Mouse (Mus musculus) lung, postnatal 4 days (tissue): Measurements from ENCODE around the gene Vash2.
"Not testable (repeated sequence)": the region's sequence is repeated elsewhere in the genome, so short reads cannot be mapped to it uniquely, and the experiment has no call there.

Experiments used
- DNase-seq, 2 experiments: peaks; one replicate each; pipeline ENCODE4 v3.0.0; 2021

Gene Vash2

GRCm38 (mm10) chr1:190979100-190979563 is at the start of gene Vash2:
Vash2 (minus strand) TSS chr1:190979296.
- peak; percentile 87 to 92 for DNase-seq

- peak; percentile 99 to 100 for DNase-seq
These were observed 47.1 kb upstream of the Vash2 start, which contains the start of gene Flvcr1 for GRCm38 (mm10) chr1:191026021-191026713. Flvcr1 (minus strand) TSS chr1:191026158.

- DNase-seq = peak in 1 of 2 experiments; percentile 19
These were observed 46.2 kb upstream of the Vash2 start for GRCm38 (mm10) chr1:191025016-191026012.

GRCm38 (mm10) chr1:191023806-191024205 is 44.7 kb upstream of the Vash2 start:
- DNase-seq = not testable (repeated sequence)

- DNase-seq = no peak
These were observed 44.0 kb upstream of the Vash2 start for GRCm38 (mm10) chr1:191023140-191023539.

- no peak for DNase-seq
These were observed 41.9 kb upstream of the Vash2 start for GRCm38 (mm10) chr1:191021016-191021415.

- no peak for DNase-seq
These were observed 41.3 kb upstream of the Vash2 start for GRCm38 (mm10) chr1:191020217-191020924.

GRCm38 (mm10) chr1:191019803-191020202 is 40.7 kb upstream of the Vash2 start:
- DNase-seq = no peak

GRCm38 (mm10) chr1:191014271-191014670 is 35.2 kb upstream of the Vash2 start:
- no peak for DNase-seq

- no peak for DNase-seq
These were observed 29.6 kb upstream of the Vash2 start for GRCm38 (mm10) chr1:191008707-191009106.

GRCm38 (mm10) chr1:191002201-191002600 is 23.1 kb upstream of the Vash2 start:
- DNase-seq = peak in 1 of 2 experiments; percentile 35

GRCm38 (mm10) chr1:191000686-191001085 is 21.6 kb upstream of the Vash2 start:
- no peak for DNase-seq

GRCm38 (mm10) chr1:190998027-190998426 is 18.9 kb upstream of the Vash2 start:
- DNase-seq = no peak

GRCm38 (mm10) chr1:190996346-190996877 is 17.3 kb upstream of the Vash2 start:
- DNase-seq = no peak

GRCm38 (mm10) chr1:190995548-190995947 is 16.5 kb upstream of the Vash2 start:
- peak; percentile 70 to 82 for DNase-seq

GRCm38 (mm10) chr1:190989437-190990082 is 10.5 kb upstream of the Vash2 start:
- DNase-seq = no peak

- DNase-seq = no peak
These were observed 2.3 kb upstream of the Vash2 start for GRCm38 (mm10) chr1:190981412-190981811.

GRCm38 (mm10) chr1:190980470-190980869 is 1.4 kb upstream of the Vash2 start:
- no peak for DNase-seq

GRCm38 (mm10) chr1:190978511-190979073 is 504 bp downstream of the Vash2 start:
- peak in 1 of 2 experiments; percentile 31 for DNase-seq

GRCm38 (mm10) chr1:190978001-190978400 is 1.1 kb downstream of the Vash2 start:
- no peak for DNase-seq

- no peak for DNase-seq
These were observed 2.1 kb downstream of the Vash2 start for GRCm38 (mm10) chr1:190976887-190977573.
